Mouse (Mus musculus): ENCODE data around the gene Slit3. TPM values are rescaled to one million over a fixed set of nuclear protein-coding genes. Genes with fewer than 3 reads are reported as not detected.

The Slit3 gene
- polyA plus RNA-seq, 1 experiment from 2014 or later, result 5.9 TPM

DNA sequence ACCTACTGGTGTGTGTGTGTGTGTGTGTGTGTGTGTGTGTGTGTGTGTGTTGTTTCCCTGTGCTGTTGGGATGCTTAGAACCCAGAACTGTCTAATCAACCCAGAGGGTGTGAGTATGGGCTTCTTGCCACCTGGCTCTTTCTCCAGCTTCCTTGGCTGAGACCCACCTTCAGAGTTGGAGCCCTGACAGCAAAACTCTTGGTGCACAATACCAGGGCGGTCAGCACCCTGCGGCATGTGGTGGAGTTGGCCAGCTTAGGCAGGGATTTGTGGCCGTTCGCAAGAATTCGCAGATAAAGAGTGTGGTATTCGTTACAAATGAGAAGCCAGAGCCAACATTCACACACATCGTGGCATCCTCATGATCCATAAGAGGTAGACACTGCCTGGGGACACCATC is 123.5 kb downstream of the Slit3 start:
- H3K27me3 ChIP-seq (replicated peaks; ENCODE audit: control insufficient read depth, insufficient read depth, low read length), result no peaks in the 10 kb centered on the region
- H3K4me2 ChIP-seq (ENCODE audit: low read depth, low read length), result no peak overlapping the region
- H3K4me3 ChIP-seq (ENCODE audit: low read length), result no peak overlapping the region
- no peaks in the 10 kb centered on the region for H3K4me1 ChIP-seq (ENCODE audit: control insufficient read depth, insufficient read depth, low read length)
- H3K36me3 ChIP-seq (ENCODE audit: control insufficient read depth, insufficient read depth, low read length), result no peaks in the 10 kb centered on the region
- ATAC-seq, result no peak
- 88% methylated on average over 7 of the region's 7 CpGs for WGBS
- no peaks in the 10 kb centered on the region for H3K9me3 ChIP-seq (ENCODE audit: control insufficient read depth, low read length)
- no peak overlapping the region for H3K27ac ChIP-seq (ENCODE audit: low read length)
- H3K9ac ChIP-seq (ENCODE audit: low read depth, low read length), result no peak overlapping the region

DNA sequence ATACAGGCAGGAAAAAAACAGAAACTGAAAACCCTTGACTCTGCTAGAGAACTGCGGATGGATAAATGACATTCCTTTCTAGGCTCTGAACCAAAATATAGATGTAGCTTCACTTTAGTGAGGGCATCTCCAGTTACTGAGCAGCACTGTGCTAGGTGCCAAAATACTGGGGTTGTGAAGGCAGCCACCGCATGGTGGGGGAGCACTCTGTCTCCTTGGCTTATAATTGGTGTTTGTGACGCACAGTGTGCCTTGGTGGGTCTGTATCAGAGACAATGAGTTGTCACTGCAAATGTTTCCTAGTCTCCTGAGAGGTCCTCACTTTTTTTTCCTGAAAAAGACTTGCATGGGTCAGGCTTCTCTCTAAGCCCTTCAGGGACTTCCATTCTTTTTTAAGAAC is 125.6 kb downstream of the Slit3 start:
- Histone ChIP-seq H3K27ac (ENCODE audit: low read length) (no peak overlapping the region), H3K9ac (ENCODE audit: low read depth, low read length) (no peak overlapping the region), H3K4me1 (ENCODE audit: control insufficient read depth, insufficient read depth, low read length) (no peaks in the 10 kb centered on the region), H3K27me3 (replicated peaks; ENCODE audit: control insufficient read depth, insufficient read depth, low read length) (no peaks in the 10 kb centered on the region), H3K36me3 (ENCODE audit: control insufficient read depth, insufficient read depth, low read length) (no peaks in the 10 kb centered on the region), H3K4me3 (ENCODE audit: low read length) (no peak overlapping the region), H3K9me3 (ENCODE audit: control insufficient read depth, low read length) (no peaks in the 10 kb centered on the region), H3K4me2 (ENCODE audit: low read depth, low read length) (no peak overlapping the region)
- ATAC-seq, result no peak
- WGBS, result 75% methylated on average over 3 of the region's 3 CpGs

DNA sequence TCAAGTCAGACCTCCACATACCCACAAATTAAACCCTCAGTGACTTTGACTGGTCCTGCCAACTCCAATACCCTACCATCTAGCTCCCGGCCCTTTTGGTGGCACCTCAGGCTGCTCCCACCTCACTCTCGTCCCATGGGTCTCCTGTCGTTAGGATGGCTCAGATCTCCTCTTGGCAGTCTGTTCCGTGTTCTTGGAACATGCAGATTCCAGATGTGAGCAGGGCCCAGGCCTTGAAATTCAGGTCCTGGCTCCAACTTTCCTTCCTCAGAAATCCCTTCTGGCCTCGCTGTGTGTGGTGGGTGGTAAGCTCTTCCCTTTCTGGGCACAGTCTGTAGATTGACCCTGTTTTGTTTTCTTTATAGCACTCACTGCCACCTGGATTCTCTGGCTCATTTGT is 127.1 kb downstream of the Slit3 start:
- Histone ChIP-seq H3K27ac (ENCODE audit: low read length) (no peak overlapping the region), H3K36me3 (ENCODE audit: control insufficient read depth, insufficient read depth, low read length) (no peaks in the 10 kb centered on the region), H3K4me1 (ENCODE audit: control insufficient read depth, insufficient read depth, low read length) (no peaks in the 10 kb centered on the region), H3K4me3 (ENCODE audit: low read length) (no peak overlapping the region), H3K27me3 (replicated peaks; ENCODE audit: control insufficient read depth, insufficient read depth, low read length) (no peaks in the 10 kb centered on the region), H3K9ac (ENCODE audit: low read depth, low read length) (no peak overlapping the region), H3K4me2 (ENCODE audit: low read depth, low read length) (no peak overlapping the region), H3K9me3 (ENCODE audit: control insufficient read depth, low read length) (no peaks in the 10 kb centered on the region)
- no peak for ATAC-seq
- 71% methylated on average over 5 of the region's 5 CpGs for WGBS

DNA sequence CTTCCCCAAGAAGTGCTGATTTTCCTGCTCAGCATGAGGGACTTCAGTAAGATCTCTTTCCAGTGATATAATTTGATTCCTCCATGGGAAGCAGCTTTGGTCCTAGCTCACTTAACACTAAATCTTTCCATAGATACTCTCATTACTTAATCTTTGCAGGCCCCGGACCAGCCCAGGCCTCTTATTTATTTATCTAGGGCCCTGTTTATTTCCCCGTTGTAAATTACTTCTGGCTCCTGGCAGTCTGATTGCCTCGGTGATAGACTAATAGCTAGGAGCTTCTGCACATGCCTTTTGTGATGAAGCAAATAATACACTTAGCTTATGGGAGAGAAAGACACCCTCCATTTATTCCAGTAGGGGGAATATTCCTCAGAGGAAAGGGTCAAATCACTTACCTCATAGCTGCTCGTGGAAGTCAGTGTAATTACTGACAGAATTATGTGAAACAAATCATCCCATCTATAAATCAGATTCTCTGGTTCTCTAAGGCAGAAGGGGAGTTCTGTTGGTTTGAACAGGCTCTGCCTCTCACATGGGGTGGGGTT is 129.9 kb downstream of the Slit3 start:
- Histone ChIP-seq H3K4me2 (ENCODE audit: low read depth, low read length) (no peak overlapping the region), H3K9me3 (ENCODE audit: control insufficient read depth, low read length) (no peaks in the 10 kb centered on the region), H3K4me3 (ENCODE audit: low read length) (no peak overlapping the region), H3K27me3 (replicated peaks; ENCODE audit: control insufficient read depth, insufficient read depth, low read length) (no peaks in the 10 kb centered on the region), H3K4me1 (ENCODE audit: control insufficient read depth, insufficient read depth, low read length) (no peaks in the 10 kb centered on the region), H3K9ac (ENCODE audit: low read depth, low read length) (no peak overlapping the region), H3K27ac (ENCODE audit: low read length) (no peak overlapping the region), H3K36me3 (ENCODE audit: control insufficient read depth, insufficient read depth, low read length) (no peaks in the 10 kb centered on the region)
- WGBS, result 16% methylated on average over 4 of the region's 4 CpGs
- ATAC-seq, result no peak

DNA sequence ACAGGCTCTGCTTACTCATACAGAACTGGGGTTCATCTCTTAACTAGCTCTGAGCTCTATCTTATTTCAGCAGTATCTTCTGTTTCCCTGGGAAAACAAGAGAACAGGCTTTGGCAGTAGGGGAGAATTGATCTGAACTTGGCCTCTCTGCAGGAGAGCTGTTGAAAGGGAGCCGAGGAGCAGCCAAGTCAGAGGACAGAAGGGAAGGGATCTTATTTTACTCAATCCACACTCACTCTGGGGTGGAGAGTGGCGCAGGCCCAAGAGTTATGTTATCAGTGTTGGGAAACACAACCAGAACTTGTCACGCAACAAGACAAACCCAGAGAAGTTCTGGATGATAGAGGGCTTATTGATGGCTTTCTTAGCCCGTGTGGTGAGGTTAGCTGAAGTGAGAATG is 130.9 kb downstream of the Slit3 start:
- no peaks in the 10 kb centered on the region for H3K36me3 ChIP-seq (ENCODE audit: control insufficient read depth, insufficient read depth, low read length)
- H3K9ac ChIP-seq (ENCODE audit: low read depth, low read length), result no peak overlapping the region
- WGBS, result 88% methylated on average over 4 of the region's 4 CpGs
- ATAC-seq, result no peak
- no peaks in the 10 kb centered on the region for H3K9me3 ChIP-seq (ENCODE audit: control insufficient read depth, low read length)
- H3K4me1 ChIP-seq (ENCODE audit: control insufficient read depth, insufficient read depth, low read length), result no peaks in the 10 kb centered on the region
- no peak overlapping the region for H3K27ac ChIP-seq (ENCODE audit: low read length)
- no peak overlapping the region for H3K4me3 ChIP-seq (ENCODE audit: low read length)
- H3K27me3 ChIP-seq (replicated peaks; ENCODE audit: control insufficient read depth, insufficient read depth, low read length), result no peaks in the 10 kb centered on the region
- H3K4me2 ChIP-seq (ENCODE audit: low read depth, low read length), result no peak overlapping the region

- no peak overlapping the region for H3K4me2 ChIP-seq (ENCODE audit: low read depth, low read length)
- WGBS, result 54% methylated on average over 6 of the region's 6 CpGs
- H3K27ac ChIP-seq (ENCODE audit: low read length), result no peak overlapping the region
- H3K36me3 ChIP-seq (ENCODE audit: control insufficient read depth, insufficient read depth, low read length), result no peaks in the 10 kb centered on the region
- no peak overlapping the region for H3K4me3 ChIP-seq (ENCODE audit: low read length)
- H3K9me3 ChIP-seq (ENCODE audit: control insufficient read depth, low read length), result no peaks in the 10 kb centered on the region
- no peaks in the 10 kb centered on the region for H3K27me3 ChIP-seq (replicated peaks; ENCODE audit: control insufficient read depth, insufficient read depth, low read length)
- no peaks in the 10 kb centered on the region for H3K4me1 ChIP-seq (ENCODE audit: control insufficient read depth, insufficient read depth, low read length)
- no peak for ATAC-seq
- H3K9ac ChIP-seq (ENCODE audit: low read depth, low read length), result no peak overlapping the region
Measured at GRCm38 (mm10) chr11:35257351-35257750, 136.3 kb downstream of the Slit3 start.

DNA sequence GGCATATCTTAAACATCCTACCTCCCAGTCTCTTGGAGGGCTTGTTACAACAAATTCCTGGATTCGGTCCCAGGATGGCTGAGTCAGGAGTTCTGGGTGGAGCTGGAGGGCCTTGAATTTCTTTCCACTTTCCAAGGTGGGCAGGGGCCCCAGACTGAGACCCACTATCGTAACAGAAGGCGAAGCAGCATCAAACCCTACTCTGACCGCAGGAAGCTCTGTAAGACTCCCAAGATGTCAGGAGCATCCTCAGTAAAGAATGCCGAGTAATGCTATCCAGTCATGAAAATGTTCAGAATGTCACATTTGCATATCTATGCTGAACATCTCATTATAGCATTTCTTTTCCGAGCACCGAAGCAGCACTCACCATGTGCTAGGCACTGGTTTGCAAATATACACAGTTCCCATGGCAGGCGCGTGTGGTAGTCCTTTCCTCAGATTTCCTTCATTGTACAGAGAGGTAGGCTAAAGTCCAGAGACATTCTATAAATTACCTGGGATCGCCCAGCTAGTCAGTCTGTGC is 140.6 kb downstream of the Slit3 start:
- Histone ChIP-seq H3K4me3 (ENCODE audit: low read length) (no peak overlapping the region), H3K36me3 (ENCODE audit: control insufficient read depth, insufficient read depth, low read length) (no peaks in the 10 kb centered on the region), H3K9ac (ENCODE audit: low read depth, low read length) (no peak overlapping the region), H3K4me1 (ENCODE audit: control insufficient read depth, insufficient read depth, low read length) (no peaks in the 10 kb centered on the region), H3K27me3 (replicated peaks; ENCODE audit: control insufficient read depth, insufficient read depth, low read length) (no peaks in the 10 kb centered on the region), H3K4me2 (ENCODE audit: low read depth, low read length) (no peak overlapping the region), H3K9me3 (ENCODE audit: control insufficient read depth, low read length) (no peaks in the 10 kb centered on the region), H3K27ac (ENCODE audit: low read length) (no peak overlapping the region)
- 86% methylated on average over 10 of the region's 10 CpGs for WGBS
- ATAC-seq, result no peak

GRCm38 (mm10) chr11:35262289-35262941 is 141.4 kb downstream of the Slit3 start:
- H3K36me3 ChIP-seq (ENCODE audit: control insufficient read depth, insufficient read depth, low read length), result no peaks in the 10 kb centered on the region
- no peak overlapping the region for H3K4me2 ChIP-seq (ENCODE audit: low read depth, low read length)
- H3K27me3 ChIP-seq (replicated peaks; ENCODE audit: control insufficient read depth, insufficient read depth, low read length), result no peaks in the 10 kb centered on the region
- 77% methylated on average over 12 of the region's 12 CpGs for WGBS
- H3K4me1 ChIP-seq (ENCODE audit: control insufficient read depth, insufficient read depth, low read length), result no peaks in the 10 kb centered on the region
- ATAC-seq, result no peak
- H3K9me3 ChIP-seq (ENCODE audit: control insufficient read depth, low read length), result no peaks in the 10 kb centered on the region
- no peak overlapping the region for H3K9ac ChIP-seq (ENCODE audit: low read depth, low read length)
- no peak overlapping the region for H3K27ac ChIP-seq (ENCODE audit: low read length)
- no peak overlapping the region for H3K4me3 ChIP-seq (ENCODE audit: low read length)

GRCm38 (mm10) chr11:35264749-35265148 is 143.7 kb downstream of the Slit3 start:
- H3K36me3 ChIP-seq (ENCODE audit: control insufficient read depth, insufficient read depth, low read length), result no peaks in the 10 kb centered on the region
- no peak overlapping the region for H3K9ac ChIP-seq (ENCODE audit: low read depth, low read length)
- WGBS, result 86% methylated on average over 3 of the region's 3 CpGs
- no peaks in the 10 kb centered on the region for H3K9me3 ChIP-seq (ENCODE audit: control insufficient read depth, low read length)
- H3K4me3 ChIP-seq (ENCODE audit: low read length), result no peak overlapping the region
- no peak overlapping the region for H3K4me2 ChIP-seq (ENCODE audit: low read depth, low read length)
- H3K4me1 ChIP-seq (ENCODE audit: control insufficient read depth, insufficient read depth, low read length), result no peaks in the 10 kb centered on the region
- no peak overlapping the region for H3K27ac ChIP-seq (ENCODE audit: low read length)
- ATAC-seq, result no peak
- H3K27me3 ChIP-seq (replicated peaks; ENCODE audit: control insufficient read depth, insufficient read depth, low read length), result no peaks in the 10 kb centered on the region

- Histone ChIP-seq H3K36me3 (ENCODE audit: control insufficient read depth, insufficient read depth, low read length) (no peaks in the 10 kb centered on the region), H3K9ac (ENCODE audit: low read depth, low read length) (no peak overlapping the region), H3K4me1 (ENCODE audit: control insufficient read depth, insufficient read depth, low read length) (peaks cover 4% of the 10 kb centered on the region; the same call in 1 of the 2 replicates), H3K27ac (ENCODE audit: low read length) (no peak overlapping the region), H3K4me3 (ENCODE audit: low read length) (no peak overlapping the region), H3K27me3 (replicated peaks; ENCODE audit: control insufficient read depth, insufficient read depth, low read length) (no peaks in the 10 kb centered on the region), H3K9me3 (ENCODE audit: control insufficient read depth, low read length) (no peaks in the 10 kb centered on the region), H3K4me2 (ENCODE audit: low read depth, low read length) (no peak overlapping the region)
- no peak for ATAC-seq
- WGBS, result 88% methylated on average over 9 of the region's 9 CpGs
Measured at GRCm38 (mm10) chr11:35270396-35270795, 149.4 kb downstream of the Slit3 start.

Data from intestine, embryonic 16.5 days (tissue).